Mouse (Mus musculus): ENCODE data around the gene Nme1.

DNA sequence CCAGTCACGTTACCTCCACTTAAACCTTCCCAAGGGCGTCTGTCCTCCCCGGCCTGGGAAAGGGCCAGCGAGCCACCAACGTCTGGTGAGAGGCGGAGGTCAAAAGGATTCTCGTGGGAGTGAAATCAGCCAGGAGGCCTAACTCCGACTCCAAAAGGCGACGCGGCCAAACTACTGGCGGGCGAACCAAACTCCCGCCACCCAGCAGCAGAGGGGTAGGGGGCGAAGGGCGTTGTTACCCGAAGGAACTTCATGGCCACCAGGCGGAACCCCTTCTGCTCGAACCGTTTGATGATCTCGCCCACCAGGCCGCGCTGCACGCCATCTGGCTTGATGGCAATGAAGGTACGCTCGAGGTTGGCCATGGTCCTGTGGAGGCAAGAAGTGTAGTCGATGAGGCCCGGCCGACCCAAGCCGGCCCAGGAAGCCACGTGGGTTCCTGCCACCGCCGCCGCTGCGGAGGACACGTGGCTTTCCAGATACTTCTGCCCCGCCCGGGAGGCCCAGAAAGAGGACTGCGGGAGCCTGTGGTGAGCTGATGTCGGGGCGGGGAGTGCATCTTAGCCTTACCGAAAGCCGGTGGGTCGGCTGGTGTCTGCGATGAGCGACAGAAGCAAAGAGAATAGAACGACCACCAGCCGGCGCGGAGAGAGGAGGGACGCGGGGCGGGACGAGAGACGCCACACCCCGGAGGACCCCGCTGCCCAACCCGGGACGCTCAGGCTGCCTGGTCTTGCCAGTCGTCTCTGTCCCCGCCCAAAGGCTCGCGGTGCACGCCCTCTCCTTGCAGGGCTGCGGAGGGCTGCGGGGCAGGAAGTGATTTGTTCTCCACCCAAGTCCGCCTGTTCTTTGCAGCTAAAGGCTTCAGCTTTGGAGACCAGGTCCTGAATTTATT lies 12.8 kb downstream of the Nme1 start:
- TF ChIP-seq CTCF (IDR thresholded peaks at IDR 0.05; ENCODE audit: insufficient read depth, low read depth, low read length) (peak; percentile 36; the same call in 1 of the 2 replicates), POLR2A (IDR thresholded peaks at IDR 0.05; ENCODE audit: insufficient read depth, low read depth, low read length) (0 out of 2 replicates have a peak, but pooled peaks have one; percentile 29)

All from olfactory bulb, adult 2 months (tissue).